Mouse (Mus musculus): ENCODE results near the gene Apoa2.

DNA sequence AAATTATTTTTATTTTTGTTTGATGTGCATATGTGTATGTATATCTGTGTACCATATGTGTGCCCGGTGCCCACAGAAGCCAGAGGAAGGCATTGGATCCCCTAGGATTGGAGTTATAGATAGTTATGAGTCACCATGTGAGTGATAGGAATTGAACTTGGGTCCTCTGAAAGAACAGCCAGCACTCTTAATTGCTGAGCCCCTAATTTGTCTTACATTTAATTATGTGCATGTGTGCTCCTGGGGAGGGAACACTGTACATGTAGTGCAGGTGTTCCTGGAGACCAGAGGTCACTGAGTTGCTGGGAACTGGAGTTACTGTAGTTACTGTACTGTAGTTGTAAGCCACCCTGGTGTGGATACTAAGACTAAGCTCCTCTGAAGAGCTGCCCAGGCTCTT is 24.1 kb upstream of the Apoa2 start:
- no peak for TF ChIP-seq CTCF (IDR thresholded peaks at IDR 0.05; ENCODE audit: insufficient read depth, low read length)
- TF ChIP-seq POLR2A (IDR thresholded peaks at IDR 0.05; ENCODE audit: borderline replicate concordance, extremely low read depth, low read depth, low read length): no peak
